Mouse (Mus musculus): Measurements from ENCODE around the gene Gatm.

GRCm38 (mm10) chr2:122621337-122622110 lies 10.4 kb upstream of the Gatm start:
- TF ChIP-seq GATA1 (IDR thresholded peaks at IDR 0.05; ENCODE audit: low read length): no peak
- TF ChIP-seq TAL1 (IDR thresholded peaks at IDR 0.05; ENCODE audit: low read length): no peak

Data from erythroblast, embryonic 14.5 days (primary cell).